Mouse (Mus musculus) heart, postnatal 14 days (tissue): ENCODE results near the gene Mindy3. TPM values are rescaled to one million over a fixed set of nuclear protein-coding genes. Genes with fewer than 3 reads are reported as not detected.

Experiments
- DNase-seq, 2 experiments: peaks; one replicate each; pipeline ENCODE4 v3.0.0; 2021 to 2022
- intact Hi-C: fragments of 180-260 bp; cut with DNase I; formaldehyde crosslinking; loops from one replicate; pipeline ENCODE4 v1.15.1; 2025
- total RNA-seq, 2 experiments: library from RNA; stranded (reverse); gene quantifications; 2 replicates each; pipeline ENCODE4 v1.2.3; 2021

The Mindy3 gene
- total RNA-seq, 2 experiments from 2014 or later, result 21.5 to 25.9 TPM

- no peak for DNase-seq
- intact Hi-C loops, result no loop called here
These were observed 105.2 kb downstream of the Mindy3 start for GRCm38 (mm10) chr2:12314028-12314427.

GRCm38 (mm10) chr2:12308466-12308865 is 110.8 kb downstream of the Mindy3 start:
- intact Hi-C loops, result no loop called here
- no peak for DNase-seq

GRCm38 (mm10) chr2:12307311-12307710 is 112.0 kb downstream of the Mindy3 start:
- no peak for DNase-seq
- intact Hi-C loops, result no loop called here

GRCm38 (mm10) chr2:12305064-12305650 is 114.1 kb downstream of the Mindy3 start:
- no peak for DNase-seq
- intact Hi-C loops, result no loop called here

GRCm38 (mm10) chr2:12301431-12302170 is 117.7 kb downstream of the Mindy3 start, which contains the start of gene Itga8:
TSS of gene Itga8 (minus strand) at chr2:12301922.
- DNase-seq, result peak; percentile 91 to 94
- intact Hi-C loops, result loop anchor here (2.0 to 5.0 kb wide), 4 partner anchors 86 to 299 kb away; no protein-coding TSS in a partner anchor

GRCm38 (mm10) chr2:12300449-12301228 is 118.6 kb downstream of the Mindy3 start:
- DNase-seq, result no peak
- intact Hi-C loops, result loop anchor here (2.0 to 5.0 kb wide), 4 partner anchors 87 to 298 kb away; no protein-coding TSS in a partner anchor

GRCm38 (mm10) chr2:12297287-12297686 is 122.0 kb downstream of the Mindy3 start:
- no peak for DNase-seq
- intact Hi-C loops, result no loop called here

Other genes starting within 250 kb of the Mindy3 start
- 1 to 10 TPM; 6.9 to 9.7 TPM for gene Itga8, start 117.5 kb downstream of the Mindy3 start, total RNA-seq